Mouse (Mus musculus) limb, embryonic 13.5 days (tissue): ENCODE results near the gene Flt4. TPM values are rescaled to one million over a fixed set of nuclear protein-coding genes. Genes with fewer than 3 reads are reported as not detected.
A peak's percentile ranks its signal among the peaks of the same experiment; 100 is the strongest.

ENCODE experiments used
- ATAC-seq: fragments of 200-750 bp; cut with Nextera tagmentation; 2 replicates; pipeline ENCODE4 v1.8.0; 2017; ENCODE audit warnings: low read depth, moderate number of reproducible peaks, moderate TSS enrichment; ENCODE audit not compliant: low FRiP score
- H3K27ac ChIP-seq: fragments of 300-500 bp; sonication (generic); 2 replicates; pipeline ENCODE4 v1.5.1; 2015; ENCODE audit warnings: inconsistent platforms, mild to moderate bottlenecking, moderate library complexity
- H3K27me3 ChIP-seq: fragments of 300-500 bp; sonication (generic); 2 replicates; pipeline ENCODE4 v1.6.1; 2015; ENCODE audit warnings: mild to moderate bottlenecking, inconsistent platforms
- H3K36me3 ChIP-seq: fragments of 300-500 bp; sonication (generic); 2 replicates; pipeline ENCODE4 v1.6.1; 2015; ENCODE audit warnings: inconsistent platforms, mild to moderate bottlenecking, moderate library complexity
- H3K4me1 ChIP-seq: fragments of 300-500 bp; sonication (generic); 2 replicates; pipeline ENCODE4 v1.6.1; 2015; ENCODE audit warnings: inconsistent platforms
- H3K4me2 ChIP-seq: fragments of 300-500 bp; sonication (generic); replicated peaks from 2 replicates; pipeline ENCODE4 v1.6.1; 2015; ENCODE audit warnings: inconsistent platforms, mild to moderate bottlenecking, moderate library complexity
- H3K4me3 ChIP-seq: fragments of 300-500 bp; sonication (generic); 2 replicates; pipeline ENCODE4 v1.5.1; 2015; ENCODE audit warnings: moderate library complexity, mild to moderate bottlenecking, inconsistent platforms
- H3K9ac ChIP-seq: fragments of 300-500 bp; sonication (generic); 2 replicates; pipeline ENCODE4 v1.6.1; 2015; ENCODE audit warnings: mild to moderate bottlenecking, inconsistent platforms
- H3K9me3 ChIP-seq: fragments of 300-500 bp; sonication (generic); 2 replicates; pipeline ENCODE4 v1.6.1; 2016; ENCODE audit warnings: inconsistent platforms
- WGBS: fragments of 180-500 bp; shearing (Covaris S2); methylation state at CpG from one replicate; pipeline ENCODE4 v1.1.7; 2015; 5-methylcytosine and 5-hydroxymethylcytosine counted together
- polyA plus RNA-seq: library from polyadenylated mRNA; unstranded; fragments of >200 nt; fragmentation: Nextera tagmentation; extraction: Ambion mirVana; gene quantifications from 2 replicates; pipeline ENCODE4 v1.2.1, GENCODE M21; 2015

Flt4 gene
- polyA plus RNA-seq, 1 experiment from 2014 or later = 4.2 TPM

GRCm38 (mm10) chr11:49664262-49665140, 55.4 kb downstream of the Flt4 start:
- 77% methylated on average over 12 of the region's 12 CpGs for WGBS

DNA sequence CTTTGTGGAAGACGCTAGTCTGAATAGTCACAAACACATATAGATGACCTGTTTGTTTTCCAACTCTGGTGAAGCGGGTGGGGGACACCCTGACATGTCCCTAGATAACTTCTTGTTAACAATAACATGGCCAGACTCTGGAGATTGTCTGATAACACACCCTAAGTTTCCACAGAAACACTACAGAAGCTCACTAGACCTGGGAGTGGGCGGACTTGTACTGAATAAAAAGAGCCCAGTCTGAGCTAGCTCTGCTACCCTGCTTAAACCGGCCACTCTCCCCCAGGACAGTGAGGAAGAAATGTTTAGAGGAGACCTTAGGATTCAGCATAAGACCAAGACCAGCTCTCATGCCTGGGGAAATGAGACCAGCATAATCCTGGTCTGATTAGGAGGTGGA, 56.4 kb downstream of the Flt4 start:
- Histone ChIP-seq H3K4me2 (no peak overlapping the region), H3K9ac (no peak overlapping the region), H3K4me3 (no peak overlapping the region), H3K9me3 (no peaks in the 10 kb centered on the region), H3K4me1 (no peaks in the 10 kb centered on the region), H3K36me3 (peaks cover 21% of the 10 kb centered on the region), H3K27ac (no peak overlapping the region), H3K27me3 (no peaks in the 10 kb centered on the region)
- 0 out of 2 replicates have a peak, but pooled peaks have one; percentile 36 for ATAC-seq
- 79% methylated on average over 4 of the region's 4 CpGs for WGBS

More at GRCm38 (mm10) chr11:49664262-49665140, 55.4 kb downstream of the Flt4 start:
- Histone ChIP-seq H3K27ac (no peak overlapping the region), H3K9ac (no peak overlapping the region), H3K4me1 (no peaks in the 10 kb centered on the region), H3K4me3 (no peak overlapping the region), H3K9me3 (no peaks in the 10 kb centered on the region), H3K27me3 (no peaks in the 10 kb centered on the region), H3K36me3 (peaks cover 12% of the 10 kb centered on the region), H3K4me2 (no peak overlapping the region)
- ATAC-seq = no peak

- H3K4me2 ChIP-seq = no peak overlapping the region
- 79% methylated on average over 3 of the region's 3 CpGs for WGBS
- peaks cover 68% of the 10 kb centered on the region for H3K36me3 ChIP-seq
- no peak overlapping the region for H3K27ac ChIP-seq
- H3K27me3 ChIP-seq = no peaks in the 10 kb centered on the region
- no peaks in the 10 kb centered on the region for H3K9me3 ChIP-seq
- no peak for ATAC-seq
- H3K9ac ChIP-seq = no peak overlapping the region
- H3K4me1 ChIP-seq = no peaks in the 10 kb centered on the region
- H3K4me3 ChIP-seq = no peak overlapping the region
Measured at GRCm38 (mm10) chr11:49673433-49673832, 64.4 kb downstream of the Flt4 start.

DNA sequence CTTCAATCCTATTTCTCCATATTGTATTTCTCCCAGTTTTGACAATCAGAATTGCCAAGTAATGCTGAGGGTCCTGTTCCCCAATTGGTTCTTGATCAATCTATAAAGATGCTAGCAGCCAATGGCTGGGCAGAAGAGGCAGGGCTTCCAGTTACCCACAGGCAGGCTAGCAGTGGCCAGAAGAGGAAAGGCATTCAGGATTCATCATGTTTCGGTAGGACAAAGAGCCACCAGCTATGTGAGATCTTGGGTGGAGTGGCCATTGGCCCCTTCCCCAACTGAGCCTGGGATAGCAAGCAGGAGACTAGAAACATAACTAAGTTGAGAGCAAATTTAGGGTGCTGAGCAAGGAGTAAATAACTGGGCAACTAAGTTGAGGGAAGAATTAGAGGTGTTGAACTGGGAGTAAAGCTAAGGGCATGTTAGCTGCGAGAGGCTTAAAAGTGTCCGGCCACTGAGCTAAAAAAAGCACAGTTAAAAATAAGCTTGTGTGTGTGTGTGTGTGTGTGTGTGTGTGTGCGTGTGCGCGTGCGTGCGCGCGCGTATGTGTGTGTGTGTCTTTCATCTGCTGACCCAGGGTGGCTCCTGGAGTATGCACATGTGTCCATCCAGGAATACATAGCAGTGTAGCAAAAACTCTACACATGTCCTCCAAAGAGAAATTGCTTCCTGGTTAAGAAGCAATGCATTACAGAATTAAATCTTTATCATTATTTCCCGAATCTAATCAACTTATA, 75.3 kb downstream of the Flt4 start:
- no peaks in the 10 kb centered on the region for H3K4me1 ChIP-seq
- H3K27ac ChIP-seq = no peak overlapping the region
- H3K4me2 ChIP-seq = no peak overlapping the region
- H3K27me3 ChIP-seq = no peaks in the 10 kb centered on the region
- WGBS = 95% methylated on average over 12 of the region's 12 CpGs
- no peaks in the 10 kb centered on the region for H3K9me3 ChIP-seq
- ATAC-seq = no peak
- H3K4me3 ChIP-seq = no peak overlapping the region
- H3K36me3 ChIP-seq = peaks cover 73% of the 10 kb centered on the region
- H3K9ac ChIP-seq = no peak overlapping the region

GRCm38 (mm10) chr11:49695013-49695412, 86.0 kb downstream of the Flt4 start:
- peaks cover 53% of the 10 kb centered on the region for H3K36me3 ChIP-seq
- no peaks in the 10 kb centered on the region for H3K27me3 ChIP-seq
- ATAC-seq = no peak
- no peak overlapping the region for H3K4me2 ChIP-seq
- H3K4me3 ChIP-seq = no peak overlapping the region
- WGBS = 93% methylated on average over 3 of the region's 3 CpGs
- H3K27ac ChIP-seq = no peak overlapping the region
- 0 out of 2 replicates have a peak, but pooled peaks cover 2% of the 10 kb centered on the region for H3K4me1 ChIP-seq
- peaks cover 3% of the 10 kb centered on the region; the same call in 1 of the 2 replicates for H3K9me3 ChIP-seq
- H3K9ac ChIP-seq = no peak overlapping the region

DNA sequence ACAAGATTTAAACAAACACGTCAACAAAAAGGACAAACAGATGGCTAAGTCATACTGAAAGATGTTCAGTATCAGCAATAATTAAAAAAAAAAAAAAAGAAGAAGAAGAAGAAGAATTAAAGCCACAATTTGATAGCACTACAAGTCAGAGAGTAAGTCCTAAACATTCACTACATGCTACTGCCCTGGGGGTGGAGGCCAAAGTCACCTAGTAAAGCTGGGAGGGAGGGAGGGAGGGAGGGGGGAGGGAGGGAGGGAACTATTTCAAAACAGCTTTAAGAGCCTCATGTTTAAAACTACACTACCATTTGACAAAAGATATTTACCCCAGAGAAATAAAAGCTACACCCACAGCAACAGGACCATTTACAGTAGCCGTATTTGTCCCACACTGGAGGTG, 86.6 kb downstream of the Flt4 start:
- H3K4me3 ChIP-seq = no peak overlapping the region
- WGBS = 97% methylated on average over 2 of the region's 2 CpGs

GRCm38 (mm10) chr11:49696472-49696871, 87.4 kb downstream of the Flt4 start:
- Histone ChIP-seq H3K36me3 (peaks cover 51% of the 10 kb centered on the region), H3K4me2 (no peak overlapping the region), H3K27ac (no peak overlapping the region), H3K9me3 (peaks cover 3% of the 10 kb centered on the region; the same call in 1 of the 2 replicates), H3K9ac (no peak overlapping the region), H3K27me3 (no peaks in the 10 kb centered on the region), H3K4me1 (0 out of 2 replicates have a peak, but pooled peaks cover 2% of the 10 kb centered on the region), H3K4me3 (no peak overlapping the region)
- WGBS = 95% methylated on average over 2 of the region's 2 CpGs
- no peak for ATAC-seq

More for the DNA sequence above, 86.6 kb downstream of the Flt4 start:
- H3K27ac ChIP-seq = no peak overlapping the region
- H3K36me3 ChIP-seq = peaks cover 48% of the 10 kb centered on the region
- no peaks in the 10 kb centered on the region for H3K27me3 ChIP-seq
- no peak for ATAC-seq
- no peak overlapping the region for H3K9ac ChIP-seq
- no peak overlapping the region for H3K4me2 ChIP-seq
- peaks cover 3% of the 10 kb centered on the region; the same call in 1 of the 2 replicates for H3K9me3 ChIP-seq
- 0 out of 2 replicates have a peak, but pooled peaks cover 2% of the 10 kb centered on the region for H3K4me1 ChIP-seq

- Histone ChIP-seq H3K36me3 (peaks cover 52% of the 10 kb centered on the region), H3K27ac (no peak overlapping the region), H3K27me3 (no peaks in the 10 kb centered on the region), H3K4me1 (0 out of 2 replicates have a peak, but pooled peaks cover 2% of the 10 kb centered on the region), H3K9ac (no peak overlapping the region), H3K4me2 (no peak overlapping the region), H3K9me3 (no peaks in the 10 kb centered on the region), H3K4me3 (no peak overlapping the region)
- no peak for ATAC-seq
- WGBS = 97% methylated on average over 5 of the region's 5 CpGs
Measured at GRCm38 (mm10) chr11:49697779-49698178, 88.7 kb downstream of the Flt4 start.

GRCm38 (mm10) chr11:49699079-49699478, 90.0 kb downstream of the Flt4 start:
- no peak overlapping the region for H3K4me3 ChIP-seq
- H3K27me3 ChIP-seq = no peaks in the 10 kb centered on the region
- H3K4me1 ChIP-seq = 0 out of 2 replicates have a peak, but pooled peaks cover 2% of the 10 kb centered on the region
- no peak overlapping the region for H3K9ac ChIP-seq
- peaks cover 54% of the 10 kb centered on the region for H3K36me3 ChIP-seq
- no peak overlapping the region for H3K4me2 ChIP-seq
- WGBS = 97% methylated on average over 1 of the region's 1 CpGs
- no peak overlapping the region for H3K27ac ChIP-seq
- ATAC-seq = no peak
- H3K9me3 ChIP-seq = no peaks in the 10 kb centered on the region

DNA sequence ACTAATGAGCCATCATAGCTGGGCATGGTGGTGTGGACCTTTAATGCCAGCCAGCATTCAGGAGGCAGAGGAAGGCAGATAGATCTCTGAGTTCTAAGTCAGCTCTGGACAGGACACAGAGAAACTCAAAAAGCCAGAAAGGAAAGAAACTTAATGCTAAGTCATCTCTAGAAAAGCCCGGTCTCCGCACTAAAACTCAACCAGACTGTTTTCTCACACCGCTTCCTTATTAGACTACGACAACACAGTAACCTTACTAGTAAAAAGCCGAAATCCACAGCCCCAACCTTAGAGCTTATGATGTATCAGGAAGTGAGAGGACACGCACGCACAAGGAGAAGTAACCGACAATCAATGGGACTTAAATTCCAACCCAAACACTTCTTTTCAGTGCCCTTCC, 93.0 kb downstream of the Flt4 start:
- H3K4me3 ChIP-seq = no peak overlapping the region
- 98% methylated on average over 8 of the region's 8 CpGs for WGBS
- H3K9me3 ChIP-seq = no peaks in the 10 kb centered on the region
- H3K27ac ChIP-seq = no peak overlapping the region
- H3K27me3 ChIP-seq = no peaks in the 10 kb centered on the region
- H3K4me1 ChIP-seq = no peaks in the 10 kb centered on the region
- H3K36me3 ChIP-seq = peaks cover 67% of the 10 kb centered on the region
- ATAC-seq = no peak
- H3K9ac ChIP-seq = no peak overlapping the region
- no peak overlapping the region for H3K4me2 ChIP-seq
